Mouse (Mus musculus): ENCODE measurements around the gene Celf5. TPM values are rescaled to one million over a fixed set of nuclear protein-coding genes. Genes with fewer than 3 reads are reported as not detected.

The Celf5 gene
- polyA plus RNA-seq, 1 experiment from 2014 or later: 9.7 TPM

DNA sequence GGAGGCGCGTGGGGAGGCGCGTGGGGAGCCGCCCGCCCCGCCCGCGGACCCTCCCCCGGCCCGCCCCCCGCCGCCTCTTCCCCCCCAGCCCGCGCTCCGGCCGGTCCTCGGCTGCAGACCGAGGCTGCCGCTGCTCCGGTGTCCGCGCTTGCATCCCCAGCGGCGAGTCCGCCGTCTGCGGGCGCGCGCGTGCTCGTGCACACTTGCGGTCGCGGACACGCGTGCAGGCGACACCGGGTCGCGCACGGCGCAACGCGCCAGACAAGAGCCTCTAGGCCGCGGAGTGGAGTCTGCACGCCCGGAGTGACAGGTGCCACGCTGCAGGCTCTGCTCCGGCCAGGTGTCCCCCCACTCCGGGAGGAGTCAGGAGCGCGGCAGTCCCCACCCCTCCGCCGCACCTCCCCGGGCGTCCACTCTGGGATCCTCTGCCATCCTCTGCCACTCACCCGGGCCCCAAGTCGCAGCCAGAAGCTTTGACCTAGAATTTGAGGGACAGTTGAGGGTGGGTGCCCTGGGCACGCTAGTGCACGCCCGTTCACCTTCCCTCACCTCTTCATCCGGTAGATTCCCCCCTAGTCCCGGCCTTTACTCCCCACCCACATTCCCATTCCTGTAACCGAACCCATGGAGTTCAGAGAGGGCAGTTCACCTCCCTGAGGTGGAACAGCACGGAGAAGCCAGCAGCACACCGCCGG lies 51.5 kb downstream of the Celf5 start:
- ATAC-seq (replicated peaks; ENCODE audit: low FRiP score): 0 out of 2 replicates have a peak, but pooled peaks have one; percentile 7
- peak; percentile 76 for DNase-seq (ENCODE audit: low spot score)
- H3K9me3 ChIP-seq (ENCODE audit: control insufficient read depth, low read length): no peaks in the 10 kb centered on the region
- 2% methylated on average over 43 of the region's 70 CpGs for WGBS
- H3K4me2 ChIP-seq (ENCODE audit: low read depth, low read length, severe bottlenecking): peak overlapping the region; percentile 92
- H3K36me3 ChIP-seq (ENCODE audit: control insufficient read depth, insufficient read depth, low read length): no peaks in the 10 kb centered on the region
- peak overlapping the region; percentile 83 for H3K9ac ChIP-seq (ENCODE audit: low read length)
- H3K4me1 ChIP-seq (replicated peaks; ENCODE audit: control insufficient read depth, insufficient read depth, low read length): peaks cover 17% of the 10 kb centered on the region
- H3K27ac ChIP-seq (ENCODE audit: low read depth, low read length): peak overlapping the region; percentile 75
- peak overlapping the region; percentile 87 for H3K4me3 ChIP-seq (ENCODE audit: low read depth, low read length)
- peaks cover 30% of the 10 kb centered on the region for H3K27me3 ChIP-seq (ENCODE audit: control insufficient read depth, insufficient read depth, low read length)

DNA sequence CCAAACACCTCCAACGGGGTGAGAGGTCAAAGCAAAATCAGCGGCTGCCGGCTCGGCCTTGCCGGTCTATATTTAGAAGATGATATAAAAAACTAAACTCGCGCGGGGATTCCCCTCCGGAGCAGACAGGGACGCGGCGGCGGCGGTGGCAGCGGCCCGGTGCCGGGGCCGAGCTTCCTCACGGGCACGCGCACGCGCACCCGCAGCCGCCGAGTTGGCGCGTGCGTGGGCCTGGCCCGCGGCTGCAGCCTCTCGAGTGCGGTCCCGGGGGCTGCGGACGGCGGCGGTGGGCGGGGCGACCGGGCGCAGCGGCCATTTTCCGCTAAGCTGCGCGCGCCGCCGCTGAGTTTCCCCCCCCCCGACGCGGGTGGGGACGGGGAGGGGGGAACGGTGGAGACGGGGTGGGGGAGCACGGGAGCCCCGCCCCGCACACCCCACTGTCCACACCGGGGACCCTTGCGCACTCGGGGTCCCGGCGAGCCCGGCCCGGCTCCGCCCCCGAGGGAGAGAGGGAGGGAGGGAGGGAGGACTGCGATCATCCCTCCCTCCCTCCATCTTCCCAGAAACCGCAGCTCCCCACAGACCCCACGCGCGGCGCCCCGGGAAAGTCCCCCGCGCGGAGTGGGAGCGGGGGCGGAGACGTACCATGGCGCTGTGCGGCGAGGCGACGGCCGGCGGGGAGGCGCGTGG lies 52.2 kb downstream of the Celf5 start:
- H3K4me1 ChIP-seq (replicated peaks; ENCODE audit: control insufficient read depth, insufficient read depth, low read length): peaks cover 20% of the 10 kb centered on the region
- DNase-seq (ENCODE audit: low spot score): peak; percentile 85
- H3K9ac ChIP-seq (ENCODE audit: low read length): peak overlapping the region; percentile 83
- WGBS: under 1% methylated on average over 49 of the region's 89 CpGs
- peak overlapping the region; percentile 75 for H3K27ac ChIP-seq (ENCODE audit: low read depth, low read length)
- H3K27me3 ChIP-seq (ENCODE audit: control insufficient read depth, insufficient read depth, low read length): peaks cover 37% of the 10 kb centered on the region
- H3K9me3 ChIP-seq (ENCODE audit: control insufficient read depth, low read length): no peaks in the 10 kb centered on the region
- peak; percentile 19; the same call in 1 of the 2 replicates for ATAC-seq (replicated peaks; ENCODE audit: low FRiP score)
- H3K4me2 ChIP-seq (ENCODE audit: low read depth, low read length, severe bottlenecking): peak overlapping the region; percentile 92
- H3K36me3 ChIP-seq (ENCODE audit: control insufficient read depth, insufficient read depth, low read length): no peaks in the 10 kb centered on the region
- H3K4me3 ChIP-seq (ENCODE audit: low read depth, low read length): peak overlapping the region; percentile 87

DNA sequence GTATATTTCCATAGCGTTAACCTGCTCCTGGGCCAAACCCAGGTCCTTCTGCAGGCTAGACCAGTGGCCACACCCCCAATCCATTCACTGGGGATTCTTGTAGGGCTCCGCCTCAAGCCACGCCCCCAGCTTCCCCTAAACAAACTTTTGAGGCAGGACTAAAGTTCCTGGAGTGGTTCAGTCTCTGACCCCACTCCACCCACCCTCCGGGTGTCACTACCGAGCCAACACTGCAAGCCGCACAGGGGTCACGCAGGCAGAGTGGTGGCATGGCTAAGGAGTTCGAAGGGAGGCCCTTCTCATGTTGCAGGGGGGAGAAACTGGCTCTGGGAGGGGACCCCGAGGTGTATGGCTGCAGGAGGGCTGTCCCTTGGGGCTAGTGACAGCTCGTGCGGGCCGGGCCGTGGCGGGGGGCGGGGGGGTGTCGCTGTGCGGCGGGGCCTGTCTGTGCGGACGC lies 52.9 kb downstream of the Celf5 start:
- H3K27me3 ChIP-seq (ENCODE audit: control insufficient read depth, insufficient read depth, low read length): peaks cover 43% of the 10 kb centered on the region
- no peaks in the 10 kb centered on the region for H3K9me3 ChIP-seq (ENCODE audit: control insufficient read depth, low read length)
- H3K4me3 ChIP-seq (ENCODE audit: low read depth, low read length): peak overlapping the region; percentile 87
- peak overlapping the region; percentile 83 for H3K9ac ChIP-seq (ENCODE audit: low read length)
- peak; percentile 86 for DNase-seq (ENCODE audit: low spot score)
- peak overlapping the region; percentile 75 for H3K27ac ChIP-seq (ENCODE audit: low read depth, low read length)
- ATAC-seq (replicated peaks; ENCODE audit: low FRiP score): peak; percentile 21
- H3K4me1 ChIP-seq (replicated peaks; ENCODE audit: control insufficient read depth, insufficient read depth, low read length): peaks cover 20% of the 10 kb centered on the region
- H3K4me2 ChIP-seq (ENCODE audit: low read depth, low read length, severe bottlenecking): peak overlapping the region; percentile 92
- no peaks in the 10 kb centered on the region for H3K36me3 ChIP-seq (ENCODE audit: control insufficient read depth, insufficient read depth, low read length)
- under 1% methylated on average over 19 of the region's 20 CpGs for WGBS

DNA sequence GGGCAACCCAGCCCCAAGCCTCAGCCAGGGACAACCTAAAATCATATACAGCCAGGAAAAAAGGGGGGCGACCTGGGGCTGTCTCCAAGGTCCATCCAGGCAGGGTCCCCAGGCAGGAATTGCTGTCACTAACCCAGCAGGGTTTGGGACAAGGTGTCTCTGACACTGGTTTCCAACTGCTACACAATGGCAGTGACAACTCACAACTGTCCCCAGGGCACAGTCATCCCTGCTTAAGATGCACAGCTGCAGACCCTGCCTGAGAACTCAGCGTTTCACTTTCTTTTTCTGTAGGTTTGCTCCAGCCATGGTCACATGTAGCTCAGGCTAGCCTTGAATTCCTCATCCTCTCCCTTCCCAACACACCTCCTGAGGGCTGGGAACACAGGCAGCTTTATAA lies 53.4 kb downstream of the Celf5 start:
- DNase-seq (ENCODE audit: low spot score) (peak; percentile 46), ATAC-seq (replicated peaks; ENCODE audit: low FRiP score) (no peak)
- Histone ChIP-seq H3K4me2 (ENCODE audit: low read depth, low read length, severe bottlenecking) (no peak overlapping the region), H3K27ac (ENCODE audit: low read depth, low read length) (no peak overlapping the region), H3K9me3 (ENCODE audit: control insufficient read depth, low read length) (no peaks in the 10 kb centered on the region), H3K4me1 (replicated peaks; ENCODE audit: control insufficient read depth, insufficient read depth, low read length) (peaks cover 20% of the 10 kb centered on the region), H3K9ac (ENCODE audit: low read length) (no peak overlapping the region), H3K36me3 (ENCODE audit: control insufficient read depth, insufficient read depth, low read length) (no peaks in the 10 kb centered on the region), H3K27me3 (ENCODE audit: control insufficient read depth, insufficient read depth, low read length) (peaks cover 45% of the 10 kb centered on the region), H3K4me3 (ENCODE audit: low read depth, low read length) (no peak overlapping the region)
- WGBS: 20% methylated on average over 2 of the region's 2 CpGs

DNA sequence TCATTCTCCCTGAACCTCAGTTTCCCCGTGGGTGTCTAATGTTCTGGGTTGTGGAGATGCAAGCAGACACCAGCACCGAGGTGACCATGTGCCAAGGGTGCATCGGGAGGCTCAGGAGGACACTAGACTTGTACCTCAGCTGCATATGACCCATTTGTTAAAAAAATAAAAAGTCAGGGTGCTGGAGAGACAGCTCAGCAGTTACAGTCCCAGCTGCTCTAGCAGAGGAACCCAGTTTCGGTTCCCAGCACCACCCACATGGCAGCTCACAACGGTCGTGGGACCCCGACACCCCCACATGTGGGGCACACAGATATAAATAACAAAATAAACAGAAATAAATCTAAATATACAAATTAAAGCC lies 54.0 kb downstream of the Celf5 start:
- no peak for ATAC-seq (replicated peaks; ENCODE audit: low FRiP score)
- 91% methylated on average over 7 of the region's 7 CpGs for WGBS
- H3K27me3 ChIP-seq (ENCODE audit: control insufficient read depth, insufficient read depth, low read length): peaks cover 48% of the 10 kb centered on the region
- H3K4me3 ChIP-seq (ENCODE audit: low read depth, low read length): no peak overlapping the region
- no peak overlapping the region for H3K27ac ChIP-seq (ENCODE audit: low read depth, low read length)
- no peak overlapping the region for H3K9ac ChIP-seq (ENCODE audit: low read length)
- peak; percentile 46 for DNase-seq (ENCODE audit: low spot score)
- H3K4me1 ChIP-seq (replicated peaks; ENCODE audit: control insufficient read depth, insufficient read depth, low read length): peaks cover 20% of the 10 kb centered on the region
- no peaks in the 10 kb centered on the region for H3K36me3 ChIP-seq (ENCODE audit: control insufficient read depth, insufficient read depth, low read length)
- no peaks in the 10 kb centered on the region for H3K9me3 ChIP-seq (ENCODE audit: control insufficient read depth, low read length)
- no peak overlapping the region for H3K4me2 ChIP-seq (ENCODE audit: low read depth, low read length, severe bottlenecking)

GRCm38 (mm10) chr10:81427804-81428506 lies 54.6 kb downstream of the Celf5 start:
- DNase-seq (ENCODE audit: low spot score) (no peak), ATAC-seq (replicated peaks; ENCODE audit: low FRiP score) (no peak)
- whole genome bisulfite sequencing: 73% methylated on average over 8 of the region's 8 CpGs
- Histone ChIP-seq H3K27ac (ENCODE audit: low read depth, low read length) (no peak overlapping the region), H3K27me3 (ENCODE audit: control insufficient read depth, insufficient read depth, low read length) (peaks cover 48% of the 10 kb centered on the region), H3K4me3 (ENCODE audit: low read depth, low read length) (no peak overlapping the region), H3K9ac (ENCODE audit: low read length) (no peak overlapping the region), H3K4me2 (ENCODE audit: low read depth, low read length, severe bottlenecking) (no peak overlapping the region), H3K4me1 (replicated peaks; ENCODE audit: control insufficient read depth, insufficient read depth, low read length) (peaks cover 20% of the 10 kb centered on the region), H3K9me3 (ENCODE audit: control insufficient read depth, low read length) (no peaks in the 10 kb centered on the region), H3K36me3 (ENCODE audit: control insufficient read depth, insufficient read depth, low read length) (no peaks in the 10 kb centered on the region)

DNA sequence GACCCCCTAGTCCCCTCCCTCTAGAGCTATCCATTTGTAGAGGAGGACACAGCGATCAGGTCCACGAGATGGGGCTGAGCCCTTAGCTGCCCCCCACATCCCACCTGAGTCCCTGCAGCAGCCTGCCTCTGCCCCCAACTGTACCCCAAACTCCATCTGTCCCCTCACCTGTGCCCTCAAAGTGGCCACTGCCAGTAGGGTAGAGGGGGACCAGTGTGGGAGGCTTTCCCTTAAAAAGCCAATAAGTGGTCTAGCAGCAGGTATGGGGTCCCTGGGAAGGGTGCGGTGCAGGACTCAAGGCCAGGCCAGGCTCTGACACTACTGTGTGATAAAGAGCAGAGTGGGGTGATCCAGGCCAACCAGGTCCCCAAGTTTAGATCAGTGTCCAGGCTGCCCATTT lies 55.2 kb downstream of the Celf5 start:
- Histone ChIP-seq H3K4me3 (ENCODE audit: low read depth, low read length) (peak overlapping the region; percentile 33), H3K4me1 (replicated peaks; ENCODE audit: control insufficient read depth, insufficient read depth, low read length) (peaks cover 20% of the 10 kb centered on the region), H3K27me3 (ENCODE audit: control insufficient read depth, insufficient read depth, low read length) (peaks cover 48% of the 10 kb centered on the region), H3K9ac (ENCODE audit: low read length) (no peak overlapping the region; the same call in 1 of the 2 replicates), H3K27ac (ENCODE audit: low read depth, low read length) (no peak overlapping the region), H3K9me3 (ENCODE audit: control insufficient read depth, low read length) (no peaks in the 10 kb centered on the region), H3K4me2 (ENCODE audit: low read depth, low read length, severe bottlenecking) (peak overlapping the region; percentile 55; the same call in 1 of the 2 replicates), H3K36me3 (ENCODE audit: control insufficient read depth, insufficient read depth, low read length) (no peaks in the 10 kb centered on the region)
- 37% methylated on average over 3 of the region's 3 CpGs for WGBS
- DNase-seq (ENCODE audit: low spot score): peak; percentile 51
- no peak for ATAC-seq (replicated peaks; ENCODE audit: low FRiP score)

GRCm38 (mm10) chr10:81426897-81427296 lies 55.6 kb downstream of the Celf5 start:
- Histone ChIP-seq H3K27ac (ENCODE audit: low read depth, low read length) (no peak overlapping the region), H3K27me3 (ENCODE audit: control insufficient read depth, insufficient read depth, low read length) (peaks cover 48% of the 10 kb centered on the region), H3K9ac (ENCODE audit: low read length) (peak overlapping the region; percentile 43), H3K9me3 (ENCODE audit: control insufficient read depth, low read length) (no peaks in the 10 kb centered on the region), H3K36me3 (ENCODE audit: control insufficient read depth, insufficient read depth, low read length) (no peaks in the 10 kb centered on the region), H3K4me3 (ENCODE audit: low read depth, low read length) (peak overlapping the region; percentile 33), H3K4me1 (replicated peaks; ENCODE audit: control insufficient read depth, insufficient read depth, low read length) (peaks cover 20% of the 10 kb centered on the region), H3K4me2 (ENCODE audit: low read depth, low read length, severe bottlenecking) (peak overlapping the region; percentile 55)
- WGBS: 2% methylated on average over 38 of the region's 38 CpGs
- DNase-seq (ENCODE audit: low spot score): peak; percentile 58
- ATAC-seq (replicated peaks; ENCODE audit: low FRiP score): no peak
